Mouse (Mus musculus): ENCODE data around the gene Cklf. TPM values are rescaled to one million over a fixed set of nuclear protein-coding genes. Genes with fewer than 3 reads are reported as not detected.
"Not testable (repeated sequence)": the region's sequence is repeated elsewhere in the genome, so short reads cannot be mapped to it uniquely, and the experiment has no call there.

The Cklf gene
- total RNA-seq, 1 experiment from 2014 or later: 33.6 TPM

GRCm38 (mm10) chr8:104251461-104251860, 800 bp downstream of the Cklf start:
- ATAC-seq (replicated peaks; ENCODE audit: insufficient number of reproducible peaks, low FRiP score, low TSS enrichment, poor library complexity, severe bottlenecking): no peak

DNA sequence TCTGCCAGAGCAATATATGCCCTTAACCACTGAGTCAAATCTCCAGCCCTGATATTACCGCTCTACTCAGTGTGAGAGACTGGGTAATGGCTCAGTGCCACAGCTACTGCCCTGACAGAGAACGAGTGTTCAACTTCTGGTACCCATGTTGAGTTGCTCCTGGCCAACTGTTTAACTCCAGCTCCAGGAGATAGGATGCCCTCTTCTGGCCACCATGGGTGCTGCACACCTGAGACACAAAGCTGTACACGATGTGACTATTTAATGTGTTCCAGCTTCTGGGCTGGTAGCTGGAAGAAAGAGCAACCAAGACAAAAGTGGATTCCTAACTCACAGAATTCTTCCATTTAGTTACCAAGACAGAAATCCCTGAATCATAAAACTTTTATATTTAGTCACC, 2.4 kb downstream of the Cklf start:
- ATAC-seq (replicated peaks; ENCODE audit: insufficient number of reproducible peaks, low FRiP score, low TSS enrichment, poor library complexity, severe bottlenecking): 0 out of 2 replicates have a peak, but pooled peaks have one; percentile 34

DNA sequence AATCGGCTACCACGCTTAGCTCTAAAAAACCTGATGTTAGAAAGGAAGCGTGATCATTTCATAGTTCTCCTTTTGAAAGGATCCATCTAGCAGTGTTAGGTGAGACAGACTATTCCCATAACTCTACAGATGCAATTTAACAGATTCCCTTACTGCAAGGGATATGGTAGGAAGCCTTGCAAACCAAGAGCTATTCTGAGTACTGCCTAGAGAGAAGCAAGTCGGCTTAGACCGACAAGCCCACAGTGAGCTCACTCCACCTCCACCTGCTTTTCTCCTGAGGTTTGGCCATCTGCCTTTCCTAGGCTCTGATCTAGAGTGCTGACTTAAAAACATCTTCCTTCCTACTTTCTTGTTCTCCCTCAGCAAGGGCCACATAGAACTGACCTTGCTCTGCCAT, 11.1 kb downstream of the Cklf start:
- ATAC-seq (replicated peaks; ENCODE audit: insufficient number of reproducible peaks, low FRiP score, low TSS enrichment, poor library complexity, severe bottlenecking): not testable (repeated sequence)

DNA sequence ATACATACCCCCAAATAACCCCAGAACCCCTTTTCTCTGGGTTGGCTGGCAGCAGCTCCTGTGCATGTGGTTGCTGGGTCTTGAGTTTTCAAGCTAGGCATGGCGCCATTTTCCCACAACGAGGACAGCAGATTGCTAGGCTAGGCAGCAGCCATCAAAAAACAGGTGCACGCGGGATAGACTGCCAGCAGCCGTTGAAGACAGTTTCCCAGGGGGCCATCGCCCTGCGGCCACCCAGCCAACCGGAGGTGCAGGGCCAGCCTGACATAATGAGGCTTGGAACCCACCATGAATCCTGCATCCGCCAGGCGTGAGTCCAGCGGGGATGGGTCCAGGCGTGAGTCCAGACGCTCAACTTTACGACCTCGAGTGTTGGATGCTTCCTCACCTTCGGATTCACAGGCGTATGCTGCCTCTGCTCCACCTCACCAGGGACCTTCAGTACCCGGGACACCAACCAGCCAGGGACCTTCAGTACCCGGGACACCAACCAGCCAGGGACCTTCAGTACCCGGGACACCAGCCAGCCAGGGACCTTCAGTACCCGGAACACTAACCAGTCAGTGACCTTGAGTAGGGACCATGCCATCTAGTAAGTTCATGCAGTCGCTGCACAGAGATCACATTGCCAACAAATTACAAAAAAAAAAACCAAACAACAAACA, 13.7 kb downstream of the Cklf start:
- not testable (repeated sequence) for ATAC-seq (replicated peaks; ENCODE audit: insufficient number of reproducible peaks, low FRiP score, low TSS enrichment, poor library complexity, severe bottlenecking)

- no peak for ATAC-seq (replicated peaks; ENCODE audit: insufficient number of reproducible peaks, low FRiP score, low TSS enrichment, poor library complexity, severe bottlenecking)
Measured at GRCm38 (mm10) chr8:104268368-104268767, 17.7 kb downstream of the Cklf start.

DNA sequence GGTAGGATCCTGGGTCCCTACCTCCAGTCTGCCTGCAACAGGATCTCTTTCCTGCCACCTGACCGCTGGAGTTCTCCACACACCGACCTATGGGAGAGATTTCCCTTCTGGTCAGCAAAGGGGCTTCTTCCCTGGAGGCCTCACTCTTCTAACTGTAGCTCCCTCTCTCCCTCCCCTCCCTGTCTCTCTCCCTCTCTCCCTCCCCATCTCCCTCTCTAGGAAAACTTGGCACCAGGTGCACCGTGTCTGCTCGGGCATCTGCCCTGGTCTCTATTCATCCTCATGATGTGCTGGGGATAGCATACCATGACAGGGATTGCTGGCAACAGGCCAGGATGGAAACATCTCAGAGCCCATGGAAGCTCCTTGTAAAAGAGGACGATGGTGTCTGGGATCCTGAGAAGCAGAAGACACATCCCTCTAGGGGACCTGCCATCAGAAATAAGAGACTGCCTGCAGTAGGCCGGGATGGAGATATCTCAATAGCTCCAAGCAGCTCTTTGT, 18.3 kb downstream of the Cklf start:
- ATAC-seq (replicated peaks; ENCODE audit: insufficient number of reproducible peaks, low FRiP score, low TSS enrichment, poor library complexity, severe bottlenecking): no peak

DNA sequence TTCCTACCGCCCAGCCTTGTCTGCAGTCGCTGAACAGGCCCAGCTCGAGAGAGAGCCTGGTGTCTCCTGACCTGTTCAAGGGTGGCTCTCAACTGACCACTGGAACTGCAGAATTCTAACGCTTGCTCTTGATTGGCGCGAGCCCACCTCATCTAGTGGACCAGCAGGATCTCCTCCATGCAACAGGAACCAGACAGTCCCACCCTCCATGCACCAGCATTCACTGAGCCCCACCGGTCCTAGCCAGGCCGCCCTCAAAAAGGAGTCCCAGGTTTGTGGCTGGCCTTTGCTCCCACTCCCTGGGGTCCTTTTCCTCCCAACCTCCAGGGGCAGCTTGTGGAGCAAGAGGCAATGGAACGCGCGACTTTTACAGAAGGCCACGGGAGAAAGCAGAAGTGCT, 42.4 kb downstream of the Cklf start, which contains the start of gene Cmtm2a:
Cmtm2a (minus strand) TSS at position 101 of the 400 bp plus-strand sequence.
- not testable (repeated sequence) for ATAC-seq (replicated peaks; ENCODE audit: insufficient number of reproducible peaks, low FRiP score, low TSS enrichment, poor library complexity, severe bottlenecking)

GRCm38 (mm10) chr8:104294396-104294795, 43.7 kb downstream of the Cklf start:
- no peak for ATAC-seq (replicated peaks; ENCODE audit: insufficient number of reproducible peaks, low FRiP score, low TSS enrichment, poor library complexity, severe bottlenecking)

- ATAC-seq (replicated peaks; ENCODE audit: insufficient number of reproducible peaks, low FRiP score, low TSS enrichment, poor library complexity, severe bottlenecking): not testable (repeated sequence)
Measured at GRCm38 (mm10) chr8:104301577-104301976, 50.9 kb downstream of the Cklf start.

DNA sequence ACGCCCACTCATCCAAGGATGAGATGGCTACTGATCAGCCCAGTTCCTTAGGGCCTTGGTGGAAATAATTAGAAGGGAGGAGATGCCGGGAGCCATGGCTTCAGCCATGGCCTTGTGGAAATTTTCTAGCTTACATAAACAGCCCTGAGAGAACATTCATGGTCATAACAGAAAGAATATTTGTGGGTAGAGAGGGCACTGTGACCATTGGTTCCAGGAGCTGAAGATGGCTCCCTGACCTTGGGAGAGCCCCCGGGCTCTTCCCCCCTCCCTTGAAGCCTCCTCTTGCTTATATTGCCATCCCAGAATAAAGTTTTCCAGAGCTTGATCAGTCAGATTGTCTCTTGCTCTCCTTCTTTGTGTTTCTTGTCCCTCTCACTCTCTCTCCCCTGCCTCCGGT, 51.9 kb downstream of the Cklf start:
- not testable (repeated sequence) for ATAC-seq (replicated peaks; ENCODE audit: insufficient number of reproducible peaks, low FRiP score, low TSS enrichment, poor library complexity, severe bottlenecking)

- ATAC-seq (replicated peaks; ENCODE audit: insufficient number of reproducible peaks, low FRiP score, low TSS enrichment, poor library complexity, severe bottlenecking): no peak
Measured at GRCm38 (mm10) chr8:104304962-104305361, 54.3 kb downstream of the Cklf start.

DNA sequence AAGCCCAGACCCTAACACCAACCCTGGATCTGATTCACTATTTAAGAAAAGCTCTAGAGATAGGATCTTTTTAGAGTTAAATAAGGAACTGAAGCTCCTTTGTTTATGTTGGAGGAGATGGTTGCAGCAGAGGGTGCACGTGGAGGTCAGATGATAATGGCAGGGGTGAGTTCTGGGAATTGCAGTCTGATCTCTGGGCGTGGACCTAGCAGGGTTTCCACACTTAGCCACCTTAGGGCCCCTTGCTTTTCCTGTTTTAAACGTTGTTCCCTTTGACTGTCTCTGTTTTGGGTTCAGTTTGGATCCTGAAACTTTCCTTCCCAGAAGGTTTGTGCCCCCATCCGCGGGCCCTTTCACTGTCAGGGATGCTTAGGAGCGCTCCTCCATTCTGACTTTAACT, 57.7 kb downstream of the Cklf start:
- ATAC-seq (replicated peaks; ENCODE audit: insufficient number of reproducible peaks, low FRiP score, low TSS enrichment, poor library complexity, severe bottlenecking): not testable (repeated sequence)

GRCm38 (mm10) chr8:104309441-104310155, 58.9 kb downstream of the Cklf start, which contains the start of the genes Gm45711 and Cmtm1:
TSS of gene Gm45711 (minus strand) at chr8:104310081.
TSS of gene Cmtm1 (minus strand) at chr8:104310145.
- ATAC-seq (replicated peaks; ENCODE audit: insufficient number of reproducible peaks, low FRiP score, low TSS enrichment, poor library complexity, severe bottlenecking): not testable (repeated sequence)

DNA sequence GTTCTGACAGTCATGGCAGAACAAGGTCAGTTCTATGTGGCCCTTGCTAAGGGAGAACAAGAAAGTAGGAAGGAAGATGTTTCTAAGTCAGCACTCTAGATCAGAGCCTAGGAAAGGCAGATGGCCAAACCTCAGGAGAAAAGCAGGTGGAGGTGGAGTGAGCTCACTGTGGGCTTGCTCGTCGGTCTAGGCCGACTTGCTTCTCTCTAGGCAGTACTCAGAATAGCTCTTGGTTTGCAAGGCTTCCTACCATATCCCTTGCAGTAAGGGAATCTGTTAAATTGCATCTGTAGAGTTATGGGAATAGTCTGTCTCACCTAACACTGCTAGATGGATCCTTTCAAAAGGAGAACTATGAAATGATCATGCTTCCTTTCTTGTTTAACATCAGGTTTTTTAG, 61.4 kb downstream of the Cklf start:
- ATAC-seq (replicated peaks; ENCODE audit: insufficient number of reproducible peaks, low FRiP score, low TSS enrichment, poor library complexity, severe bottlenecking): not testable (repeated sequence)

- ATAC-seq (replicated peaks; ENCODE audit: insufficient number of reproducible peaks, low FRiP score, low TSS enrichment, poor library complexity, severe bottlenecking): no peak
Measured at GRCm38 (mm10) chr8:104313311-104313710, 62.6 kb downstream of the Cklf start.

Other genes starting within 250 kb of the Cklf start
- gene Cdh5, start 149.2 kb upstream of the Cklf start, total RNA-seq (2017): not detected in 3 replicates
- 0.19 TPM in 1 of 3 replicates, not detected in the others for gene Bean1, start 80.4 kb upstream of the Cklf start, total RNA-seq (2017)
- gene Tk2, start 2.3 kb upstream of the Cklf start, total RNA-seq (2017): 39.0 to 49.4 TPM (median 44.6 TPM) in 3 replicates
- gene Cmtm2a, start 42.3 kb downstream of the Cklf start, total RNA-seq (2017): 4.7 TPM in 1 of 3 replicates, not detected in the others
- gene Gm45711, start 59.2 kb downstream of the Cklf start, total RNA-seq (2017): not detected in 3 replicates
- not detected in 3 replicates for gene Cmtm1, start 59.3 kb downstream of the Cklf start, total RNA-seq (2017)
- gene Gm11020, start 70.7 kb downstream of the Cklf start, total RNA-seq (2017): not detected in 3 replicates
- gene Cmtm2b, start 71.4 kb downstream of the Cklf start, total RNA-seq (2017): 2.6 TPM in 1 of 3 replicates, not detected in the others
- 14.1 to 17.1 TPM (median 16.7 TPM) in 3 replicates for gene Cmtm3, start 88.5 kb downstream of the Cklf start, total RNA-seq (2017)
- 0.19 to 0.97 TPM (median 0.64 TPM) in 3 replicates for gene Cmtm4, start 144.9 kb downstream of the Cklf start, total RNA-seq (2017)
- 57.3 to 86.0 TPM (median 57.8 TPM) in 3 replicates for gene Dync1li2, start 192.2 kb downstream of the Cklf start, total RNA-seq (2017)